21 mouse cellular contexts compared by ENCODE assay signal in the genomic region with DNA sequence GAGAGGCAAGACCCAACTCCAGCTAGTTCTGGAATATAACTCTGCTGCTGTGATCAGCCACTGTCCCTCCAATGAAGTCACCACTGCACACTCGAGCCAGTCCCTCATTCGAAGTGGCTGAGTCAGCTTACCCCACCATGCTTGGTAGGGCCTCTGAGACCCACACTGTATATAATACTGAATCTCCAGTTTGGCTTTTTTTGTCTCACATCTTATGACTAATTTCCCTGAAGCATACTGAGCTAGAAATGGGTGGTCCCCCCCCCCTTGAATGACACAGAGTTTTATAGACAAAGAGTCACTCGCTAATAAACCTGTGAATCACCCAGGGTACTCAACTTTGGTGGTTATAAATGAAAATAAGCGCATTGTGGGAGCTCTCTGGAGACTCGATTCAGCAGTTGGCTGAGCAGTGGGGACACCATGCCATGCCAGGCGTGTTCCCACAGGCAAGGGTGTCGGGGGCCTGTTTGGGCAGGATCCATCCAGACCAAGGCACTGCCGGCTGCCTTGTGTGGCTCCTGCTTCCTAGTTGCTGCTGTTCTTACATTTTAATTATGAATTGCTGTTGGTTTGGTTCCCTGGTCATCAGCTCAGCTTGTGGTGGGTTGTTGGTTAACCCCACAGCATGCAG.
DNase-seq lines count a peak whose midpoint lies in the region; ATAC-seq and TF ChIP-seq lines count a peak whose summit lies in the region.
"Had no signal": no experiment of that assay in that cellular context is flagged by ENCODE, and none has a peak within 500 bp of the region (broad histone marks: within the 10 kb centered on the region; RNA-seq: fewer than 3 reads in every experiment).

No protein-coding gene starts in this region.

- H3K27me3 ChIP-seq in Patski: no peaks in the 10 kb centered on the region
- no peaks in the 10 kb centered on the region for H3K27me3 ChIP-seq in stomach, postnatal 0 days (ENCODE audit: control insufficient read depth, insufficient read depth, low read length)
- H3K27me3 ChIP-seq in intestine, embryonic 15.5 days (replicated peaks): no peaks in the 10 kb centered on the region
- H3K27me3 ChIP-seq: hindbrain, embryonic 15.5 days had no signal

- in situ Hi-C loops in Patski (cut with MboI; ENCODE audit: low pct_unique_long_range_greater_than_20kb): no loop called here

- H3K4me3 ChIP-seq in stomach, postnatal 0 days (ENCODE audit: low read depth, low read length): no peak overlapping the region
- H3K4me3 ChIP-seq in intestine, embryonic 15.5 days (replicated peaks): no peak overlapping the region
- H3K4me3 ChIP-seq: embryonic facial prominence, embryonic 10.5 days; erythroblast, embryonic 14.5 days; forebrain, embryonic 10.5 days; gastrocnemius, adult 2 months; heart, embryonic 12.5 days; hindbrain, embryonic 15.5 days had no signal

- WGBS in stomach, postnatal 0 days: 69% methylated on average over 8 of the region's 8 CpGs
- WGBS in intestine, embryonic 15.5 days: 85% methylated on average over 8 of the region's 8 CpGs

- H3K9me3 ChIP-seq in stomach, postnatal 0 days (ENCODE audit: control insufficient read depth, low read length): no peaks in the 10 kb centered on the region
- H3K9me3 ChIP-seq in intestine, embryonic 15.5 days: no peaks in the 10 kb centered on the region
- H3K9me3 ChIP-seq: embryonic facial prominence, embryonic 10.5 days; forebrain, embryonic 10.5 days; heart, embryonic 12.5 days; hindbrain, embryonic 15.5 days had no signal

- 0 out of 2 replicates have a peak overlapping the region, but pooled peaks have one; percentile 35 for H3K27ac ChIP-seq in stomach, postnatal 0 days (replicated peaks)
- H3K27ac ChIP-seq in intestine, embryonic 15.5 days: no peak overlapping the region
- H3K27ac ChIP-seq: embryonic facial prominence, embryonic 10.5 days; forebrain, embryonic 10.5 days; gastrocnemius, adult 2 months; hindbrain, embryonic 15.5 days had no signal

- DNase-seq in urinary bladder, adult 2 months (ENCODE audit: low spot score): peak; percentile 27
- DNase-seq in urinary bladder, postnatal 10 days (ENCODE audit: low spot score): no peak
- peak; percentile 69 for DNase-seq in Patski (ENCODE audit: low read depth, low spot score)
- DNase-seq in stomach, postnatal 0 days (ENCODE audit: low spot score): no peak
- no peak for DNase-seq in left cerebral cortex, adult 18-20 months (ENCODE audit: low spot score in 2 of 2)
- no peak for DNase-seq in kidney, postnatal 14 days
- DNase-seq: adrenal gland, postnatal 10 days; B cell, adult 2 months; cerebellum, adult 18-20 months; cerebellum, adult 9-11 months; cerebellum, postnatal 36 days; gastrocnemius, adult 2 months; gastrocnemius, postnatal 25 days; heart, postnatal 36 days had no signal

- H3K4me1 ChIP-seq in stomach, postnatal 0 days (replicated peaks; ENCODE audit: control insufficient read depth, insufficient read depth): no peaks in the 10 kb centered on the region
- H3K4me1 ChIP-seq in intestine, embryonic 15.5 days (replicated peaks): no peaks in the 10 kb centered on the region

- TF ChIP-seq CTCF in Patski (IDR thresholded peaks at IDR 0.05): no peak
- TF ChIP-seq CTCF in stomach, postnatal 0 days (IDR thresholded peaks at IDR 0.05; ENCODE audit: low read depth): no peak

- POLR2A ChIA-PET in Patski (lab: Charles Lee): interaction anchor here (0.6 kb wide), 1 partner anchor 50 kb away, joined by 3 read pairs; no protein-coding TSS in a partner anchor

- TF ChIP-seq EP300 in stomach, postnatal 0 days (optimal IDR thresholded peaks at IDR 0.05): no peak

- CTCF ChIA-PET in Patski (lab: Charles Lee): interaction anchor here (1.3 kb wide), 1 partner anchor 9 kb away, joined by 3 read pairs; no protein-coding TSS in a partner anchor

- no peak overlapping the region for H3K4me2 ChIP-seq in stomach, postnatal 0 days (replicated peaks; ENCODE audit: low read depth)
- no peak overlapping the region for H3K4me2 ChIP-seq in intestine, embryonic 15.5 days (replicated peaks)
- H3K4me2 ChIP-seq: heart, embryonic 12.5 days; hindbrain, embryonic 15.5 days had no signal

- H3K9ac ChIP-seq in stomach, postnatal 0 days (ENCODE audit: low read length): no peak overlapping the region
- H3K9ac ChIP-seq in intestine, embryonic 15.5 days: no peak overlapping the region
- H3K9ac ChIP-seq: heart, embryonic 12.5 days; hindbrain, embryonic 15.5 days had no signal

- H3K36me3 ChIP-seq in stomach, postnatal 0 days (ENCODE audit: control insufficient read depth, insufficient read depth, low read length): no peaks in the 10 kb centered on the region
- H3K36me3 ChIP-seq in intestine, embryonic 15.5 days: no peaks in the 10 kb centered on the region
- H3K36me3 ChIP-seq: embryonic facial prominence, embryonic 10.5 days; forebrain, embryonic 10.5 days; heart, embryonic 12.5 days; hindbrain, embryonic 15.5 days had no signal

- peak; percentile 65 for ATAC-seq in Patski
- ATAC-seq in stomach, postnatal 0 days (ENCODE audit: low FRiP score, low TSS enrichment): no peak
- ATAC-seq in intestine, embryonic 15.5 days: no peak
- ATAC-seq: forebrain, embryonic 14.5 days had no signal

Comparison
In these comparisons a context has a peak if more than half of its experiments do, and no peak if none do; other contexts are left out.
1. DNase-seq: peak in urinary bladder, adult 2 months (single experiment) and Patski (single experiment); none in urinary bladder, postnatal 10 days (single experiment), stomach, postnatal 0 days (single experiment), left cerebral cortex, adult 18-20 months (0 of 2) and kidney, postnatal 14 days (single experiment).